Mouse (Mus musculus) kidney, adult 11 months (tissue): ENCODE data around the gene Uchl5.

Experiments used
- DNase-seq: peaks from one replicate; pipeline ENCODE4 v3.0.0; 2022

The Uchl5 gene

GRCm38 (mm10) chr1:143776446-143777411, at the start of gene Uchl5, which contains the start of gene Trove2:
Uchl5 (plus strand) TSS chr1:143777272.
Trove2 (minus strand) TSS chr1:143777068.
- peak; percentile 96 for DNase-seq

GRCm38 (mm10) chr1:143727701-143728445, 49.2 kb upstream of the Uchl5 start:
- DNase-seq, result no peak

- no peak for DNase-seq
These were observed 46.2 kb upstream of the Uchl5 start for GRCm38 (mm10) chr1:143730899-143731298.

- DNase-seq, result no peak
These were observed 45.4 kb upstream of the Uchl5 start for GRCm38 (mm10) chr1:143731691-143732090.

- DNase-seq, result no peak
These were observed 43.1 kb upstream of the Uchl5 start for GRCm38 (mm10) chr1:143733914-143734410.

GRCm38 (mm10) chr1:143738811-143739210, 38.3 kb upstream of the Uchl5 start:
- no peak for DNase-seq

GRCm38 (mm10) chr1:143739361-143740350, 37.4 kb upstream of the Uchl5 start:
- peak; percentile 92 for DNase-seq

GRCm38 (mm10) chr1:143740581-143740980, 36.5 kb upstream of the Uchl5 start:
- DNase-seq, result no peak

GRCm38 (mm10) chr1:143741331-143741730, 35.7 kb upstream of the Uchl5 start:
- DNase-seq, result no peak

- no peak for DNase-seq
These were observed 34.9 kb upstream of the Uchl5 start for GRCm38 (mm10) chr1:143742186-143742585.

GRCm38 (mm10) chr1:143745871-143746270, 31.2 kb upstream of the Uchl5 start:
- DNase-seq, result no peak

GRCm38 (mm10) chr1:143762159-143762558, 14.9 kb upstream of the Uchl5 start:
- no peak for DNase-seq

- DNase-seq, result no peak
These were observed 12.6 kb upstream of the Uchl5 start for GRCm38 (mm10) chr1:143764443-143764842.

GRCm38 (mm10) chr1:143765801-143766200, 11.3 kb upstream of the Uchl5 start:
- DNase-seq, result no peak

GRCm38 (mm10) chr1:143766238-143766637, 10.8 kb upstream of the Uchl5 start:
- no peak for DNase-seq

- peak; percentile 17 for DNase-seq
These were observed 6.5 kb upstream of the Uchl5 start for GRCm38 (mm10) chr1:143770444-143771109.

- no peak for DNase-seq
These were observed 4.0 kb upstream of the Uchl5 start for GRCm38 (mm10) chr1:143773082-143773481.

- DNase-seq, result no peak
These were observed 3.2 kb upstream of the Uchl5 start for GRCm38 (mm10) chr1:143773909-143774308.

- DNase-seq, result no peak
These were observed 616 bp downstream of the Uchl5 start for GRCm38 (mm10) chr1:143777558-143778218.

- peak; percentile 15 for DNase-seq
These were observed 11.6 kb downstream of the Uchl5 start for GRCm38 (mm10) chr1:143788584-143789227.

- DNase-seq, result no peak
These were observed 26.5 kb downstream of the Uchl5 start for GRCm38 (mm10) chr1:143803537-143803936.
